Mouse (Mus musculus) MEL (cell line): Measurements from ENCODE around the gene Olfr263. TPM values are rescaled to one million over a fixed set of nuclear protein-coding genes. Genes with fewer than 3 reads are reported as not detected.

ENCODE experiments used
- DNase-seq: peaks from one replicate; pipeline ENCODE4 v3.0.0; 2011; ENCODE audit warnings: low read depth, low spot score
- H3K27ac ChIP-seq: 2 replicates; pipeline ENCODE4 v1.5.1; 2012; ENCODE audit warnings: low read depth, mild to moderate bottlenecking, control low read depth, low read length, moderate library complexity; ENCODE audit not compliant: control insufficient read depth
- H3K27me3 ChIP-seq, 2 experiments: fragments of 150-350 bp in 1 of 2; sonication (generic) in 1 of 2; 2 replicates each; pipeline ENCODE4 v1.6.1; 2012; ENCODE audit warnings: low read length in 2 of 2, mild to moderate bottlenecking in 2 of 2, improper control_type of control experiment in 1 of 2, moderate library complexity in 1 of 2; ENCODE audit not compliant: insufficient read depth in 2 of 2, control insufficient read depth in 1 of 2
- H3K36me3 ChIP-seq, 2 experiments: 2 replicates each; pipeline ENCODE4 v1.6.1; 2012 to 2014; ENCODE audit warnings: low read length in 2 of 2, improper control_type of control experiment in 1 of 2, inconsistent platforms in 1 of 2, mild to moderate bottlenecking in 1 of 2; ENCODE audit not compliant: insufficient read depth in 2 of 2, control insufficient read depth in 1 of 2
- H3K4me1 ChIP-seq, 2 experiments: fragments of 150-350 bp in 1 of 2; sonication (generic) in 1 of 2; 2 replicates each; pipeline ENCODE4 v1.6.1; 2012; ENCODE audit warnings: low read length in 2 of 2, improper control_type of control experiment in 1 of 2, mild to moderate bottlenecking in 1 of 2; ENCODE audit not compliant: insufficient read depth in 2 of 2, control insufficient read depth in 1 of 2
- H3K4me3 ChIP-seq, 2 experiments: fragments of 150-350 bp in 1 of 2; sonication (generic) in 1 of 2; 2 replicates each; pipeline ENCODE4 v1.5.1; 2012; ENCODE audit warnings: low read depth in 2 of 2, low read length in 2 of 2, mild to moderate bottlenecking in 2 of 2, moderate library complexity in 2 of 2, control low read depth in 1 of 2, improper control_type of control experiment in 1 of 2; ENCODE audit not compliant: control insufficient read depth in 1 of 2, insufficient read depth in 1 of 2
- H3K79me2 ChIP-seq: 2 replicates; pipeline ENCODE4 v1.6.1; 2012; ENCODE audit warnings: mild to moderate bottlenecking, low read length, moderate library complexity; ENCODE audit not compliant: control insufficient read depth, poor library complexity, insufficient read depth
- H3K9ac ChIP-seq: 2 replicates; pipeline ENCODE4 v1.6.1; 2012; ENCODE audit warnings: low read depth, mild to moderate bottlenecking, control low read depth, low read length, moderate library complexity; ENCODE audit not compliant: control insufficient read depth, poor library complexity, severe bottlenecking
- H3K9me3 ChIP-seq: fragments of 150-350 bp; sonication (generic); replicated peaks from 2 replicates; pipeline ENCODE4 v1.6.1; 2012; ENCODE audit warnings: mild to moderate bottlenecking, low read length, improper control_type of control experiment, moderate library complexity; ENCODE audit not compliant: insufficient read depth
- CTCF ChIP-seq, 3 experiments: IDR thresholded peaks in 2 of 3; conservative IDR thresholded peaks in 1 of 3; 2 replicates each; pipeline ENCODE4 v1.5.1; 2011 to 2012; ENCODE audit warnings: low read length in 3 of 3, low read depth in 2 of 3, mild to moderate bottlenecking in 2 of 3, improper control_type of control experiment in 1 of 3, inconsistent platforms in 1 of 3, mixed read lengths in 1 of 3, moderate library complexity in 1 of 3; ENCODE audit not compliant: control insufficient read depth in 1 of 3, insufficient read depth in 1 of 3, poor library complexity in 1 of 3, severe bottlenecking in 1 of 3
- EP300 ChIP-seq, 2 experiments: IDR thresholded peaks; 2 replicates each; pipeline ENCODE4 v1.6.1; 2011; ENCODE audit warnings: improper control_type of control experiment in 2 of 2, low read length in 2 of 2, low read depth in 1 of 2, mild to moderate bottlenecking in 1 of 2
- ETS1 ChIP-seq: IDR thresholded peaks from 2 replicates; pipeline ENCODE4 v1.6.1; 2012; ENCODE audit warnings: low read depth, mild to moderate bottlenecking, inconsistent platforms, low read length, improper control_type of control experiment, moderate library complexity
- GABPA ChIP-seq: IDR thresholded peaks from 2 replicates; pipeline ENCODE4 v1.6.1; 2012; ENCODE audit warnings: low read depth, mild to moderate bottlenecking, inconsistent platforms, low read length, improper control_type of control experiment, moderate library complexity
- GATA1 ChIP-seq: IDR thresholded peaks from 2 replicates; pipeline ENCODE4 v1.6.1; 2011; ENCODE audit warnings: low read depth, low read length, improper control_type of control experiment
- MAFK ChIP-seq: IDR thresholded peaks from 2 replicates; pipeline ENCODE4 v1.6.1; 2011; ENCODE audit warnings: low read depth, mild to moderate bottlenecking, low read length, improper control_type of control experiment, borderline replicate concordance
- MAX ChIP-seq: IDR thresholded peaks from 2 replicates; pipeline ENCODE4 v1.6.1; 2011; ENCODE audit warnings: low read length, improper control_type of control experiment
- MAZ ChIP-seq: IDR thresholded peaks from 2 replicates; pipeline ENCODE4 v1.6.1; 2012; ENCODE audit warnings: low read depth, mild to moderate bottlenecking, inconsistent platforms, low read length, improper control_type of control experiment
- MYB ChIP-seq: IDR thresholded peaks from 2 replicates; pipeline ENCODE4 v1.6.1; 2011; ENCODE audit warnings: mild to moderate bottlenecking, low read depth, low read length, improper control_type of control experiment
- NRF1 ChIP-seq: IDR thresholded peaks from 2 replicates; pipeline ENCODE4 v1.6.1; 2014; ENCODE audit warnings: low read depth, mild to moderate bottlenecking, inconsistent platforms, low read length, improper control_type of control experiment, moderate library complexity; ENCODE audit not compliant: poor library complexity, insufficient read depth, severe bottlenecking
- POLR2A ChIP-seq, 2 experiments: IDR thresholded peaks; 2 replicates each; pipeline ENCODE4 v1.6.1; 2011 to 2012; ENCODE audit warnings: low read length in 2 of 2, mild to moderate bottlenecking in 2 of 2, control low read depth in 1 of 2, improper control_type of control experiment in 1 of 2, low read depth in 1 of 2, moderate library complexity in 1 of 2; ENCODE audit not compliant: control insufficient read depth in 1 of 2, insufficient read depth in 1 of 2, poor library complexity in 1 of 2
- POLR2AphosphoS2 ChIP-seq: IDR thresholded peaks from 2 replicates; pipeline ENCODE4 v1.6.1; 2011; ENCODE audit warnings: low read length, improper control_type of control experiment
- POLR2AphosphoS5 ChIP-seq: IDR thresholded peaks from 2 replicates; pipeline ENCODE4 v1.6.1; 2012; ENCODE audit warnings: low read depth, borderline replicate concordance, mild to moderate bottlenecking, inconsistent platforms, low read length, moderate library complexity, mixed read lengths
- RCOR1 ChIP-seq: IDR thresholded peaks from 2 replicates; pipeline ENCODE4 v1.6.1; 2012; ENCODE audit warnings: low read depth, mild to moderate bottlenecking, inconsistent platforms, low read length, improper control_type of control experiment
- SIN3A ChIP-seq: IDR thresholded peaks from 2 replicates; pipeline ENCODE4 v1.6.1; 2012; ENCODE audit warnings: low read length, improper control_type of control experiment, inconsistent platforms
- TAL1 ChIP-seq: IDR thresholded peaks from 2 replicates; pipeline ENCODE4 v1.6.1; 2012; ENCODE audit warnings: mild to moderate bottlenecking, inconsistent platforms, low read length, moderate library complexity, mixed read lengths
- USF1 ChIP-seq: IDR thresholded peaks from 2 replicates; pipeline ENCODE4 v1.6.1; 2014; ENCODE audit warnings: low read depth, mild to moderate bottlenecking, inconsistent platforms, low read length, improper control_type of control experiment, moderate library complexity
- USF2 ChIP-seq, 2 experiments: IDR thresholded peaks; 2 replicates each; pipeline ENCODE4 v1.6.1; 2011 to 2012; ENCODE audit warnings: improper control_type of control experiment in 2 of 2, low read length in 2 of 2, borderline replicate concordance in 1 of 2, inconsistent platforms in 1 of 2, low read depth in 1 of 2, mild to moderate bottlenecking in 1 of 2; ENCODE audit not compliant: insufficient read depth in 1 of 2
- ZC3H11A ChIP-seq: IDR thresholded peaks from 2 replicates; pipeline ENCODE4 v1.6.1; 2012; ENCODE audit warnings: low read depth, mild to moderate bottlenecking, inconsistent platforms, low read length, improper control_type of control experiment
- polyA plus RNA-seq, 2 experiments: library from polyadenylated mRNA; stranded (reverse) in 1 of 2; unstranded in 1 of 2; fragments of >175 nt in 1 of 2; fragments of >200 nt in 1 of 2; gene quantifications; 2 replicates each; pipeline versions ENCODE4 v1.2.1 to v1.2.4; 2012; ENCODE audit warnings: low replicate concordance in 2 of 2, low read depth in 1 of 2; ENCODE audit not compliant: insufficient read length in 2 of 2, insufficient read depth in 1 of 2, missing spikeins in 1 of 2
- total RNA-seq: library from RNA; depleted of rRNA; stranded (reverse); fragments of 300-350 nt; gene quantifications from 2 replicates; pipeline ENCODE4 v1.2.3, GENCODE M21; 2012

Olfr263 gene
- total and polyA plus RNA-seq, 3 experiments: not detected

DNA sequence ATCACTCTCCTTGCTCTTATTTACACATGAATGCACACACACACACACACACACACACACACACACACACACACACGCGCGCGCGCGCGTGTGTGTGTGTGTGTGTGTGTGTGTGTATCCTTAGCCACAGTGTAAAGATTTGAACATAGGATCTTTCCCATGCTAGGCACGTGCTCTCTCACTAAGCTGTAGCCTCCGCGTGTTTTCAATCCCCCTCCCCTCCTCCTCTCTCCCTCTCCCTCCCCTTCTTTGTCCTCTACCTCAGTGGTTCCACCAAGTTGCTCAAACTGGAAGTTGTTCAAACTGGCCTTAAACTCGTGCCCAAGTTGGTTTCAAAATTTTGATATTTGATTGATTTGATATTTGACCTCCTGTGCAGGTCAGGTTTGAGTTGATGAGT lies 47.3 kb downstream of the Olfr263 start:
- DNase-seq: no peak
- H3K9me3 ChIP-seq: no peaks in the 10 kb centered on the region
- peaks cover 12 to 16% of the 10 kb centered on the region in 2 experiments for H3K4me1 ChIP-seq

DNA sequence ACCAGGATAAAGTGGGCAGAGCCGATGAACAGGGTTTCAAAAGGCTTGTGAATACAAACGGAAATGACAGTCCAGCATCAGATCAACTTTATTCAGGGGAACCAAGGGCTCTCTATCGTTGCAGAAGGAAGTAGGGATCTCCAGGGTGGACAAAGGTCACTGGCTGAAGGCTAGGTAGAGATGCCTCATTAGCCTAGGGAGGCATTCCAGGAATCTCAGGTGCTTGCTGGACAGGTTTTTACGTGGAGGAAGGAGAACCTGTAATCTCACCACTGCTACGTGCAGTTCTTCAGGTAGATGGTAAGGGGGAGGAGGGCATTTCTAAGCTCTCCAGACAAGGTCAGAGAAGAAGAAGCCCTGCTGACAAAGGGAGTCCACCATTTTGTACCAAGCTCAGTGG lies 48.2 kb downstream of the Olfr263 start:
- Histone ChIP-seq H3K9me3 (no peaks in the 10 kb centered on the region), H3K27ac (no peak overlapping the region)
- TF ChIP-seq CTCF (IDR thresholded peaks at IDR 0.05 in 2 of 3, conservative IDR thresholded peaks at IDR 0.05 in 1 of 3; ENCODE audit: control insufficient read depth in 1 of 3, insufficient read depth in 1 of 3, low read depth in 2 of 3, low read length in 3 of 3, poor library complexity in 1 of 3, severe bottlenecking in 1 of 3) (peak in 1 of 3 experiments; percentile 19; a peak in 1 of 6 replicates), MAZ (no peak), ZC3H11A (no peak)
- TF ChIP-seq, all 39 proteins: peak for 1
- peaks cover 13 to 24% of the 10 kb centered on the region in 2 experiments for H3K4me1 ChIP-seq
- H3K79me2 ChIP-seq: peaks cover 28% of the 10 kb centered on the region
- H3K36me3 ChIP-seq: peaks cover 7 to 30% of the 10 kb centered on the region in 2 experiments
- no peak for DNase-seq
- H3K4me3 ChIP-seq: peak overlapping the region in 1 of 2 experiments; percentile 48; a peak in 1 of 4 replicates
- no peak overlapping the region for H3K9ac ChIP-seq
- H3K27me3 ChIP-seq: no peaks in the 10 kb centered on the region

More for the DNA sequence above, 47.3 kb downstream of the Olfr263 start:
- Histone ChIP-seq H3K27me3 (no peaks in the 10 kb centered on the region), H3K79me2 (peaks cover 18% of the 10 kb centered on the region), H3K4me3 (no peak overlapping the region), H3K36me3 (peaks cover 2 to 20% of the 10 kb centered on the region in 2 experiments), H3K9ac (no peak overlapping the region), H3K27ac (no peak overlapping the region)
- TF ChIP-seq MAFK: no peak
- no peak for TF ChIP-seq GATA1
- TF ChIP-seq CTCF (IDR thresholded peaks at IDR 0.05 in 2 of 3, conservative IDR thresholded peaks at IDR 0.05 in 1 of 3; ENCODE audit: control insufficient read depth in 1 of 3, insufficient read depth in 1 of 3, low read depth in 2 of 3, low read length in 3 of 3, poor library complexity in 1 of 3, severe bottlenecking in 1 of 3): no peak
- TF ChIP-seq USF2 (IDR thresholded peaks at IDR 0.05; ENCODE audit: borderline replicate concordance in 1 of 2, insufficient read depth in 1 of 2, low read depth in 1 of 2, low read length in 2 of 2): no peak
- no peak for TF ChIP-seq POLR2AphosphoS2
- no peak for TF ChIP-seq ETS1
- no peak for TF ChIP-seq GABPA
- no peak for TF ChIP-seq RCOR1
- no peak for TF ChIP-seq TAL1
- TF ChIP-seq MYB: no peak
- TF ChIP-seq USF1: no peak
- TF ChIP-seq EP300 (IDR thresholded peaks at IDR 0.05; ENCODE audit: low read depth in 1 of 2, low read length in 2 of 2): no peak
- TF ChIP-seq POLR2AphosphoS5: no peak
- no peak for TF ChIP-seq MAX
- TF ChIP-seq SIN3A: no peak
- TF ChIP-seq POLR2A (IDR thresholded peaks at IDR 0.05; ENCODE audit: control insufficient read depth in 1 of 2, insufficient read depth in 1 of 2, low read depth in 1 of 2, low read length in 2 of 2, poor library complexity in 1 of 2): no peak
- no peak for TF ChIP-seq NRF1
